Mouse (Mus musculus) midbrain, embryonic 10.5 days (tissue): Measurements from ENCODE around the gene Psmc6. TPM values are rescaled to one million over a fixed set of nuclear protein-coding genes. Genes with fewer than 3 reads are reported as not detected.

Experiments
- DNase-seq: peaks from one replicate; pipeline ENCODE4 v3.0.0-alpha.2; 2017; ENCODE audit warnings: low spot score
- H3K27ac ChIP-seq: fragments of 300-500 bp; sonication (generic); replicated peaks from 2 replicates; pipeline ENCODE4 v1.5.1; 2016; ENCODE audit warnings: mild to moderate bottlenecking
- H3K27me3 ChIP-seq: fragments of 300-500 bp; sonication (generic); 2 replicates; pipeline ENCODE4 v1.6.1; 2016; ENCODE audit warnings: low read depth, mild to moderate bottlenecking; ENCODE audit not compliant: poor library complexity, severe bottlenecking
- H3K36me3 ChIP-seq: fragments of 300-500 bp; sonication (generic); 2 replicates; pipeline ENCODE4 v1.6.1; 2016; ENCODE audit warnings: mild to moderate bottlenecking, moderate library complexity
- H3K4me1 ChIP-seq: fragments of 300-500 bp; sonication (generic); 2 replicates; pipeline ENCODE4 v1.6.1; 2016
- H3K4me3 ChIP-seq: fragments of 300-500 bp; sonication (generic); 2 replicates; pipeline ENCODE4 v1.5.1; 2016; ENCODE audit warnings: mild to moderate bottlenecking, moderate library complexity
- H3K9me3 ChIP-seq: fragments of 300-500 bp; sonication (generic); replicated peaks from 2 replicates; pipeline ENCODE4 v1.6.1; 2016; ENCODE audit warnings: mild to moderate bottlenecking
- WGBS: fragments of 180-500 bp; shearing (Covaris S2); methylation state at CpG from one replicate; pipeline ENCODE4 v1.1.7; 2016; 5-methylcytosine and 5-hydroxymethylcytosine counted together
- polyA plus RNA-seq: library from polyadenylated mRNA; unstranded; fragments of >200 nt; fragmentation: Nextera tagmentation; extraction: Ambion mirVana; gene quantifications from 2 replicates; pipeline ENCODE4 v1.2.1, GENCODE M21; 2016

Gene Psmc6
- polyA plus RNA-seq, 1 experiment from 2014 or later, result 210 TPM

DNA sequence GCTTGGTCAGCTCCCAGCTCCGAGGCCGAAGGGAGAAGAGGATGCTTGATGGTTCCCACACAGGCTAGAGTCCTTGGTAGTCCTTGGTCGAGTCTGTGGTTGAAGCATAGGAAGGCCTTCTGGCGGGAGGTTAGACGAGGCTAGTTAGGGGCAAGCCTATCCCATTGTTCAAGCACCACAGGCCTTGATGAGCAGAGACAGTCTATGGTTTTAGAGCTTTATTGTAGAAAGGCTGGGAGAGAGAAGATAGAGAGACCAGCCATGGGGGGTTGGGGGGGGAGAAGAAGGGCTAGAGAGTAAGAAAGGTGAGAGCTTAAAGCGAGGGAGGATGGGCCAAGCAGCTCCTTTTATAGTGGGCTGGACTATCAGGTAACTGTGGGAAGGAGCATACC lies 35.6 kb downstream of the Psmc6 start:
- no peak for DNase-seq
- Histone ChIP-seq H3K27ac (0 out of 2 replicates have a peak overlapping the region, but pooled peaks have one; percentile 28), H3K4me3 (no peak overlapping the region), H3K36me3 (peaks cover 43% of the 10 kb centered on the region), H3K9me3 (peaks cover 6% of the 10 kb centered on the region; the same call in 1 of the 2 replicates), H3K27me3 (no peaks in the 10 kb centered on the region), H3K4me1 (peaks cover 11% of the 10 kb centered on the region)
- WGBS, result 88% methylated on average over 6 of the region's 6 CpGs

- peaks cover 47% of the 10 kb centered on the region for H3K36me3 ChIP-seq
- H3K9me3 ChIP-seq, result no peaks in the 10 kb centered on the region
- no peaks in the 10 kb centered on the region for H3K4me1 ChIP-seq
- no peak overlapping the region for H3K4me3 ChIP-seq
- no peak overlapping the region for H3K27ac ChIP-seq
- 94% methylated on average over 3 of the region's 3 CpGs for WGBS
- DNase-seq, result no peak
- no peaks in the 10 kb centered on the region for H3K27me3 ChIP-seq
Measured at GRCm38 (mm10) chr14:45378771-45379170, 49.2 kb downstream of the Psmc6 start.

DNA sequence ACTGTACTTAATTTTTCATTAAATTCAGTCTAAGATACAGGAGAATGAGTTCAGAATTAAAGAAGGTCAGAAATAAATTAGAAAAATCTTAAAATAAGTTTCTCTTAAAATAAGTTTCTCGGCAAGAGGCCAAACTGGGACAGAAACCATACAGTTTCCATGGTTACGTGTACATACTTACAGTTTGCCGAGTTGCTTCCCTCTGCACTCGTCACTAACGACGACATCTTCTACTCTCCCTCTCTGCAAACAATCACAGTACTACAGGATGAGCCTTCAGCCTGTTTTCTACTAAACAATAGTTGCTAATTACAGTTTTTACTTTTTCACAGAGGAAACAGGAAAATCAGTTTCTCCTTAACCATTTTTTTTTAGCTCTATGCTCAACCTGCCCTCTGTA lies 51.2 kb downstream of the Psmc6 start:
- DNase-seq, result no peak
- H3K27ac ChIP-seq, result no peak overlapping the region
- no peaks in the 10 kb centered on the region for H3K9me3 ChIP-seq
- WGBS, result 94% methylated on average over 6 of the region's 6 CpGs
- no peaks in the 10 kb centered on the region for H3K4me1 ChIP-seq
- H3K4me3 ChIP-seq, result no peak overlapping the region
- peaks cover 47% of the 10 kb centered on the region for H3K36me3 ChIP-seq
- H3K27me3 ChIP-seq, result no peaks in the 10 kb centered on the region

DNA sequence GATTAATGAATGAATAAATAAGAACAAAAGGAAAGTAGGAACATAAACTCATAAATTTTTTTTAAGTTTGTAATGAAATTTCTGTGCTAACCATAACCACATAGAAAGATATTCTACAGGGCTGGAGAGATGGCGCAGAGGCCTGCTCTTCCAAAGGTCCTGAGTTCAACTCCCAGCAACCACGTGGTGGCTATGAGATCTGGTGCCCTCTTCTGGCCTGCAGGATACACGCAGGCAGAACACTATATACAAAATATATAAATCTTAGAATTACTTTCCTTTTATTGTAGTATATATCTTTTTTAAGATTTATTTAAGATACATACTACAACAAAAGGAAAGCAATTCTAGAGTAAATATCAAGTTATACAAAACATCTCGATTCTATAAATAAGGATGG lies 53.3 kb downstream of the Psmc6 start:
- DNase-seq, result no peak
- Histone ChIP-seq H3K36me3 (peaks cover 47% of the 10 kb centered on the region), H3K27me3 (no peaks in the 10 kb centered on the region), H3K27ac (no peak overlapping the region), H3K4me3 (no peak overlapping the region), H3K4me1 (peaks cover 12% of the 10 kb centered on the region), H3K9me3 (no peaks in the 10 kb centered on the region)
- WGBS, result 78% methylated on average over 4 of the region's 4 CpGs

DNA sequence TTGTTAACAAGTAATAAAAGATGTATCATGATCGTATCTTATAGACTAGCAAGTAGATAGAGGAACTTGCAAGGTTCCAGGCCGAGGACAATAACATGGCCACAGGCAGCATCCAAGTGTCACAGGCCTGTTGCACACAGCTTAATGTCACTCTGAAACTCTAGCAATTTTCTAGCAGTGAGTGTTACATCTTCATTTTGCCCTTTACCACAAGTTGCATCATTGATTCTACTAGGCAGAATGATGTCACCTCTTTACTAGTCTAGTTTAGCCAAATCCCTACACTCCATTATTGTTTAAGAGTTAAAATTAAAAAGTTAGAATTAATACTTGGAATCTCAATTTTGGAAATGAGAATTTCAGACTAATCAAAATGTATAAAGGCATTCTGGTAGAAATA lies 56.0 kb downstream of the Psmc6 start:
- Histone ChIP-seq H3K27ac (no peak overlapping the region), H3K4me1 (peaks cover 22% of the 10 kb centered on the region), H3K36me3 (peaks cover 22% of the 10 kb centered on the region), H3K27me3 (no peaks in the 10 kb centered on the region), H3K9me3 (no peaks in the 10 kb centered on the region), H3K4me3 (no peak overlapping the region)
- no peak for DNase-seq
- WGBS, result 96% methylated on average over 2 of the region's 2 CpGs

- H3K27ac ChIP-seq, result no peak overlapping the region
- H3K9me3 ChIP-seq, result no peaks in the 10 kb centered on the region
- WGBS, result 20% methylated on average over 2 of the region's 2 CpGs
Measured at GRCm38 (mm10) chr14:45387480-45387879, 57.9 kb downstream of the Psmc6 start.

DNA sequence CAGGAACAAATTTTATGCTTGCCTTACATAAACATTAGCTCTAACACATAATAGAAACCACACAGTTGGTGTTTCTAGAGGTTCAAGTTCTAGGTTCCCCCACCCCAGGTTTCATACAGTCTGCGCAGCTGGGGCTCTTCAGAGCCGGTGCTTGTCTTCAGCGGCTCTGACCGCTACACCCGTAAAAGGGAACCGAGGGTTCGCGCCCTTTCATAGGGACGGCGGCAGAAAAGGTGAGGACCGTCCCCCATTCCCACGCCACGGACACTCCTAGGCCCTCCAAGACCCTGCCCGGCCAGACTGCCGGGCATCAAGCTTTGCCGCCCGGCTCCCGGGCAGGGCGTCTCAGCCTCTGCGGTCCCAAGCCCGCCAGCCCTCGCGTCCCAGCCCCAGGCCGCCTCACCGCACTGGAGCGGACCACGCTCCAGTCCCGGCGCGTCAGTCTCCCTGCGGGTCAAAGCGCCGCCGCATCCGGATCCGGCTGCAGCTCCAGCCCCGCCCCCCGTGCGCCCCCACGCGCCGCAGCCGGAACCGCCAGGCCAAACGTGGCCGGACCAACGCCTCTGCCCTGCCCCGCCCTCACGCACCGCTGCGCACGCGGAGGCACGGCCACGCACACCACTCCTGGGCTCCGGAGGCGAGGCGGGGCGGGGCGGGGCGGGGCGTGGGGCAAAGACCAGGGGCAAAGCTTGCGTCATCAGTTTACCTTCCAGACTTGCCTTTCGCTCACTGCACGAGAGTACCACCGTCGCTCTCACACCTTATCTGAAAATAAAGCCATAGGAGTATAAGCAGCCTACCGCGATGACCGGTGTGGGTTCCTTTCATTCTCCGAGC lies 59.0 kb downstream of the Psmc6 start:
- Histone ChIP-seq H3K9me3 (no peaks in the 10 kb centered on the region), H3K4me3 (peak overlapping the region; percentile 84), H3K27ac (peak overlapping the region; percentile 91), H3K27me3 (no peaks in the 10 kb centered on the region), H3K36me3 (no peaks in the 10 kb centered on the region), H3K4me1 (peaks cover 22% of the 10 kb centered on the region)
- DNase-seq, result peak; percentile 88
- WGBS, result under 1% methylated on average over 71 of the region's 71 CpGs

More at GRCm38 (mm10) chr14:45387480-45387879, 57.9 kb downstream of the Psmc6 start:
- H3K27me3 ChIP-seq, result no peaks in the 10 kb centered on the region
- no peak for DNase-seq
- peak overlapping the region; percentile 84 for H3K4me3 ChIP-seq
- peaks cover 9% of the 10 kb centered on the region for H3K36me3 ChIP-seq
- H3K4me1 ChIP-seq, result peaks cover 22% of the 10 kb centered on the region

GRCm38 (mm10) chr14:45389194-45389593 lies 59.6 kb downstream of the Psmc6 start:
- H3K4me1 ChIP-seq, result peaks cover 22% of the 10 kb centered on the region
- DNase-seq, result no peak
- peak overlapping the region; percentile 91 for H3K27ac ChIP-seq
- no peaks in the 10 kb centered on the region for H3K36me3 ChIP-seq
- no peaks in the 10 kb centered on the region for H3K27me3 ChIP-seq
- H3K4me3 ChIP-seq, result peak overlapping the region; percentile 84
- WGBS, result 38% methylated on average over 3 of the region's 3 CpGs
- H3K9me3 ChIP-seq, result no peaks in the 10 kb centered on the region

Other genes with a start within 250 kb of the Psmc6 start
- gene Gpr137c, start 110.1 kb upstream of the Psmc6 start, polyA plus RNA-seq, result 4.1 and 6.0 TPM in 2 replicates
- 15.8 and 17.3 TPM in 2 replicates for gene Txndc16, start 109.5 kb upstream of the Psmc6 start, polyA plus RNA-seq
- gene Ero1l, start 11.0 kb upstream of the Psmc6 start, polyA plus RNA-seq, result 37.7 and 39.2 TPM in 2 replicates
- gene Styx, start 21.3 kb downstream of the Psmc6 start, polyA plus RNA-seq, result 39.3 and 40.0 TPM in 2 replicates
- gene Gnpnat1, start 75.1 kb downstream of the Psmc6 start, polyA plus RNA-seq, result 37.8 and 42.4 TPM in 2 replicates
- 72.8 and 82.8 TPM in 2 replicates for gene Fermt2, start 200.3 kb downstream of the Psmc6 start, polyA plus RNA-seq